Mouse (Mus musculus): ENCODE measurements around the gene Grb2. TPM values are rescaled to one million over a fixed set of nuclear protein-coding genes. Genes with fewer than 3 reads are reported as not detected.
A peak's percentile ranks its signal among the peaks of the same experiment; 100 is the strongest.

The Grb2 gene
- polyA plus RNA-seq, 1 experiment from 2014 or later: 66.7 TPM

- Histone ChIP-seq H3K27me3 (replicated peaks; ENCODE audit: control insufficient read depth, insufficient read depth, low read length) (no peaks in the 10 kb centered on the region), H3K36me3 (ENCODE audit: control insufficient read depth, insufficient read depth, low read length) (no peaks in the 10 kb centered on the region), H3K4me2 (ENCODE audit: low read depth, low read length) (no peak overlapping the region), H3K27ac (replicated peaks; ENCODE audit: low read depth, low read length) (no peak overlapping the region), H3K9me3 (ENCODE audit: control insufficient read depth, low read length) (no peaks in the 10 kb centered on the region), H3K4me3 (ENCODE audit: low read depth, low read length) (no peak overlapping the region), H3K4me1 (ENCODE audit: control insufficient read depth, insufficient read depth, low read length) (peaks cover 7% of the 10 kb centered on the region), H3K9ac (ENCODE audit: low read depth, low read length) (no peak overlapping the region)
- no peak for ATAC-seq (ENCODE audit: low read depth)
- no peak for DNase-seq (ENCODE audit: low spot score)
- WGBS: 82% methylated on average over 9 of the region's 9 CpGs
These were observed 34.5 kb upstream of the Grb2 start for GRCm38 (mm10) chr11:115742926-115743325.

- ATAC-seq (ENCODE audit: low read depth): no peak
- WGBS: 80% methylated on average over 11 of the region's 11 CpGs
These were observed 32.7 kb upstream of the Grb2 start for GRCm38 (mm10) chr11:115741070-115741469.

DNA sequence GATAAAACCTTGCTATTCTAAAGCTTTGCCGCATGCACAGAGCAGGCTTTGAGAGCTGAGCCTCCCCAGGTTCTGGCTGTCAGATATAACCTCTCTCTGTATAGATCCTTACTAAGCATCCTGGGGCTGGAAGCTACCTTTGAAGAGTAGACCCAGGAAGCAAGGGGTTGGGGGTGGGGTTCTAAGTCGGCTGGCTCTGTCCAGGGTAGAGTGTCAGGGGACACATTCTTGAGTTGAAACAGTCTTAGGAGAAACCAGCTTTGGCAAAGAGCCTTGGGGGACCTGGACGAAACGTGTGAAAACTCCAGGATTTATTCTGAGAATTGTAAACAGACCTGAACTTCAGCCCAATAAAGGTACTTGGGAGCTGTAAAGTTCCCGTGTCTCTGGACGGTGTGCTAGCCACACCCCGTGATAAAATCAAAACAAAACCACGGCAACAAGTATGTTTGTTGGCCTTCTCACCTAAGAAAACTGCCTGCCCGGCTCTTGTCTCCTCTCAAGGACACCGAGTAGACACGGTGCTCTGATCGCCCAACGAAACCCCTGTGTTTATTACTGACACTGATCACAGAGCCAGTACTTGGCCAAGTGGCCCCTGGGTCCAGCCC, 30.0 kb upstream of the Grb2 start:
- Histone ChIP-seq H3K36me3 (ENCODE audit: control insufficient read depth, insufficient read depth, low read length) (no peaks in the 10 kb centered on the region), H3K4me1 (ENCODE audit: control insufficient read depth, insufficient read depth, low read length) (peaks cover 11% of the 10 kb centered on the region), H3K9ac (ENCODE audit: low read depth, low read length) (no peak overlapping the region), H3K4me3 (ENCODE audit: low read depth, low read length) (no peak overlapping the region), H3K27ac (replicated peaks; ENCODE audit: low read depth, low read length) (no peak overlapping the region), H3K9me3 (ENCODE audit: control insufficient read depth, low read length) (no peaks in the 10 kb centered on the region), H3K27me3 (replicated peaks; ENCODE audit: control insufficient read depth, insufficient read depth, low read length) (no peaks in the 10 kb centered on the region), H3K4me2 (ENCODE audit: low read depth, low read length) (no peak overlapping the region)
- ATAC-seq (ENCODE audit: low read depth) (no peak), DNase-seq (ENCODE audit: low spot score) (no peak)
- 48% methylated on average over 13 of the region's 13 CpGs for whole genome bisulfite sequencing

More at GRCm38 (mm10) chr11:115741070-115741469, 32.7 kb upstream of the Grb2 start:
- peaks cover 7% of the 10 kb centered on the region for H3K4me1 ChIP-seq (ENCODE audit: control insufficient read depth, insufficient read depth, low read length)
- DNase-seq (ENCODE audit: low spot score): no peak
- H3K27ac ChIP-seq (replicated peaks; ENCODE audit: low read depth, low read length): no peak overlapping the region
- H3K36me3 ChIP-seq (ENCODE audit: control insufficient read depth, insufficient read depth, low read length): no peaks in the 10 kb centered on the region
- no peaks in the 10 kb centered on the region for H3K9me3 ChIP-seq (ENCODE audit: control insufficient read depth, low read length)
- no peak overlapping the region for H3K9ac ChIP-seq (ENCODE audit: low read depth, low read length)
- no peak overlapping the region for H3K4me3 ChIP-seq (ENCODE audit: low read depth, low read length)
- H3K27me3 ChIP-seq (replicated peaks; ENCODE audit: control insufficient read depth, insufficient read depth, low read length): no peaks in the 10 kb centered on the region
- H3K4me2 ChIP-seq (ENCODE audit: low read depth, low read length): no peak overlapping the region

DNA sequence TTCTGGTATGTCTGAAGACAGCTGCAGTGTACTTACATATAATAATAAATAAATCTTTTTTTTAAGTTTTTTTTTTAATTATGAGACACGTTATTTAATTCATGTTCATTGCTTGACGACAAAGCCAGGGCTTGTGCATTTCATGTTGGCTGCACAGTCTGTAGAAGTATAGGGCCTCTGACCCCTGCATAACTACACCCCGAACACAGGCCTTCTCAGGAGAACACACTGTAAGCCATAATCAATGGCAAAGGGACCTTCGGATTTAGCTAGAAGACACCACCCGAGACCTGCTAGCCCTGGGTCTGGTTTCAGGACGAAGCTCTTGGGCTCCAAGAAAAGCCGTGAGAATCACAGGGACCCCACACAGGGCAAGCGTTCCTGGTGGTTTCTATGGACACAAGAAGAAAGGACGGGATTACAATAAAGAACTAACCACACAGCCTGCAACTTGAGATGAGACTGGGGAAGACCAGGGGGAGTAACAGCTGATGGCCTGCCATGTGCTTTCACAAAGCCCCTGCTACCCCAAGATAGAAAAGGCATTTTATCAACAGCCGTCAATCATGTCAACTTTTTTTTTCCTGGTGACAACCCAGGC, 29.3 kb upstream of the Grb2 start:
- 60% methylated on average over 10 of the region's 10 CpGs for WGBS

DNA sequence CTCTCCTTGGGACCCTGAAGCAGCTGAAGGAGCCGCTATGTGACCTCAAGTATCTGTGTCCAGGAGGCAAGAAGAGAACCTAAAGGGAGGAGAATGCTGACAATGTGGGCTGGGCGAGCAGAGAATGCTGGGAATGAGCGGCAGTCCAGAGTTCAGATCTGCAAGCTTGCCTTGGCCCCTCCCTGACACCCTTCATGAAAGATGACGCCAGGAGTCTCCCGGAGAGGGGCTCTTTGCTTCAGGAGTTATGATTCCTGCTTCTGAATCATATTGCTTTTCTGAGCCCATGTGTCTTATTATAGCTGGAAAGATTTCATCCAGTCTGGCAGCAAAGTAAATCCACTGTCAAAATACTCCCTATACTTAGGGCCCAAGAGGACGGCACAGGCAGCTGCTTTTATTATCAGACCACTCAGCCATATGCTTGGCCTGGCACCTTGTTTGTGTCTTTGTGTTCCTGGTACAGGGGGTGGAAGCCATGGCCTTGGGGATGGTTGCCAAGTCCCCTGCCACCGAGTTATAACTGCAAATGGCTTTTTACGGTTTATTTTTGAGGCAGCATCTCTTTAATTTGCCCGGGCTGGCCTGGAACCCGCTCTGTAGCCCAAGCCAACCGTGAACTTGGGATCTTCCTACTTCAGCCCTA, 25.8 kb upstream of the Grb2 start:
- H3K9me3 ChIP-seq (ENCODE audit: control insufficient read depth, low read length): no peaks in the 10 kb centered on the region
- no peaks in the 10 kb centered on the region for H3K27me3 ChIP-seq (replicated peaks; ENCODE audit: control insufficient read depth, insufficient read depth, low read length)
- no peak overlapping the region for H3K9ac ChIP-seq (ENCODE audit: low read depth, low read length)
- H3K4me2 ChIP-seq (ENCODE audit: low read depth, low read length): no peak overlapping the region
- peaks cover 11% of the 10 kb centered on the region for H3K4me1 ChIP-seq (ENCODE audit: control insufficient read depth, insufficient read depth, low read length)
- no peaks in the 10 kb centered on the region for H3K36me3 ChIP-seq (ENCODE audit: control insufficient read depth, insufficient read depth, low read length)
- DNase-seq (ENCODE audit: low spot score): peak; percentile 67
- H3K27ac ChIP-seq (replicated peaks; ENCODE audit: low read depth, low read length): peak overlapping the region; percentile 12; the same call in 1 of the 2 replicates
- WGBS: 50% methylated on average over 11 of the region's 11 CpGs
- ATAC-seq (ENCODE audit: low read depth): peak; percentile 57; the same call in 1 of the 2 replicates
- H3K4me3 ChIP-seq (ENCODE audit: low read depth, low read length): no peak overlapping the region

More for the DNA sequence above, 29.3 kb upstream of the Grb2 start:
- no peaks in the 10 kb centered on the region for H3K27me3 ChIP-seq (replicated peaks; ENCODE audit: control insufficient read depth, insufficient read depth, low read length)
- H3K36me3 ChIP-seq (ENCODE audit: control insufficient read depth, insufficient read depth, low read length): no peaks in the 10 kb centered on the region
- H3K27ac ChIP-seq (replicated peaks; ENCODE audit: low read depth, low read length): no peak overlapping the region
- peaks cover 11% of the 10 kb centered on the region for H3K4me1 ChIP-seq (ENCODE audit: control insufficient read depth, insufficient read depth, low read length)
- no peak overlapping the region for H3K4me3 ChIP-seq (ENCODE audit: low read depth, low read length)
- ATAC-seq (ENCODE audit: low read depth): peak; percentile 75
- H3K9ac ChIP-seq (ENCODE audit: low read depth, low read length): no peak overlapping the region
- DNase-seq (ENCODE audit: low spot score): peak; percentile 54
- no peaks in the 10 kb centered on the region for H3K9me3 ChIP-seq (ENCODE audit: control insufficient read depth, low read length)
- H3K4me2 ChIP-seq (ENCODE audit: low read depth, low read length): no peak overlapping the region

DNA sequence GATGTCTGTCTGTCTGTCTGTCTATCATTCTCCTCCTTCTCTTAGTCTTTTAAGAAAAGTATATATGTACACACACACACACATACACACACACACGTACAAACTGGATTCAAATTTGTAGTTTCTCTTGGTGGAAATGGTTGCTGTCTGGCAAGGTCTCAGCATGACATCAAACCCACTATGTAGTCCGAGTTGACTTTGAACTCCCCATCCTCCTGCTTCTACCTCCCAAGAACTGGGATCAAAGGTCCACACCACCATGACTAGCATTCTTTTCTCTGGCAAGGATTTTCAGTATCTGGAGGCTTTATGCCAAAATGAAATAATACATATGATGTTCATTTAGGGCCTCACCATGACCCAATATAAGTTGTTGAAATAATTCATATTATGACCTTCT, 14.8 kb upstream of the Grb2 start:
- 70% methylated on average over 2 of the region's 2 CpGs for WGBS
- Histone ChIP-seq H3K27ac (replicated peaks; ENCODE audit: low read depth, low read length) (peak overlapping the region; percentile 69), H3K9me3 (ENCODE audit: control insufficient read depth, low read length) (no peaks in the 10 kb centered on the region), H3K4me1 (ENCODE audit: control insufficient read depth, insufficient read depth, low read length) (no peaks in the 10 kb centered on the region), H3K9ac (ENCODE audit: low read depth, low read length) (no peak overlapping the region), H3K4me3 (ENCODE audit: low read depth, low read length) (no peak overlapping the region), H3K4me2 (ENCODE audit: low read depth, low read length) (peak overlapping the region; percentile 34; the same call in 1 of the 2 replicates), H3K27me3 (replicated peaks; ENCODE audit: control insufficient read depth, insufficient read depth, low read length) (no peaks in the 10 kb centered on the region), H3K36me3 (ENCODE audit: control insufficient read depth, insufficient read depth, low read length) (no peaks in the 10 kb centered on the region)
- DNase-seq (ENCODE audit: low spot score) (no peak), ATAC-seq (ENCODE audit: low read depth) (no peak)

- peak; percentile 93 for DNase-seq (ENCODE audit: low spot score)
- Histone ChIP-seq H3K4me2 (ENCODE audit: low read depth, low read length) (peak overlapping the region; percentile 34), H3K9me3 (ENCODE audit: control insufficient read depth, low read length) (no peaks in the 10 kb centered on the region), H3K36me3 (ENCODE audit: control insufficient read depth, insufficient read depth, low read length) (no peaks in the 10 kb centered on the region), H3K4me1 (ENCODE audit: control insufficient read depth, insufficient read depth, low read length) (no peaks in the 10 kb centered on the region), H3K27ac (replicated peaks; ENCODE audit: low read depth, low read length) (peak overlapping the region; percentile 69), H3K9ac (ENCODE audit: low read depth, low read length) (no peak overlapping the region), H3K4me3 (ENCODE audit: low read depth, low read length) (peak overlapping the region; percentile 5; the same call in 1 of the 2 replicates), H3K27me3 (replicated peaks; ENCODE audit: control insufficient read depth, insufficient read depth, low read length) (no peaks in the 10 kb centered on the region)
- 6% methylated on average over 14 of the region's 14 CpGs for WGBS
- ATAC-seq (ENCODE audit: low read depth): peak; percentile 65
These were observed 14.2 kb upstream of the Grb2 start for GRCm38 (mm10) chr11:115722638-115723037.

DNA sequence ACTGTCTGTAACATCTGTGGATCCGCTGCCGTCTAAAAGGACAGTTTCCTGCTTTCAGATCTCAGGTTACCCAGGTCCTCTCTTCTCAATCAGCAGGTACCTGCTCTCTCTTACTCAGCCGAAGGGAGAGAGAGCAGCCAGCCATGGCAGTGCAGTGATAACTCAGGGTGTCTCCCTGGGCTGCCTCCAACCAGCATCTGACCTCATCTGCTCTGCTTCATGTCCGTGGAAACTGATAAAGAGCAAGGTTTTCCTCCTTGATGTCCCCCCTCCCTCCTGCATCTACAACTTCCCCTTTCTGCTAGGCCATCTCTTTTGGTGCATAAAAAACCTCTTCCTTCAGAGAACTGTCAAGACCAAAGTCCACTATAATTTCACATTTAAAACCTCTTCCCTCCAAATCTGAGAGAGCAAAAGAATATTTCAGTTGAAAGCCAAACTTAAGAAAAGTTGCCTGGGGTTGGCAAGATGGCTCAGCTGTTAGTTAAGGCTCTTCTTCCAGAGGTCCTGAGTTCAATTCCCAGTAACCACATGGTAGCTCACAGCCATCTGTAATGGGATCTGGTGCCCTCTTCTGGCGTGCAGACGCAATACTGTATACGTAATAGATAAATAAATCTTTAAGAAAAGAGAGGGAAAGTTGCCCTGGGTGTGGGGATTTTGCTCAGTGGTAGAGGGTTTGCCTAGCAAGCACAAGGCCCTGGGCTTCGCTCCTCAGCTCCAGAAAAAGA, 9.4 kb upstream of the Grb2 start:
- H3K27ac ChIP-seq (replicated peaks; ENCODE audit: low read depth, low read length): no peak overlapping the region
- no peaks in the 10 kb centered on the region for H3K36me3 ChIP-seq (ENCODE audit: control insufficient read depth, insufficient read depth, low read length)
- H3K4me1 ChIP-seq (ENCODE audit: control insufficient read depth, insufficient read depth, low read length): no peaks in the 10 kb centered on the region
- H3K27me3 ChIP-seq (replicated peaks; ENCODE audit: control insufficient read depth, insufficient read depth, low read length): no peaks in the 10 kb centered on the region
- no peaks in the 10 kb centered on the region for H3K9me3 ChIP-seq (ENCODE audit: control insufficient read depth, low read length)
- H3K4me2 ChIP-seq (ENCODE audit: low read depth, low read length): no peak overlapping the region
- H3K4me3 ChIP-seq (ENCODE audit: low read depth, low read length): no peak overlapping the region
- 52% methylated on average over 8 of the region's 8 CpGs for WGBS
- no peak overlapping the region for H3K9ac ChIP-seq (ENCODE audit: low read depth, low read length)
- DNase-seq (ENCODE audit: low spot score): no peak
- no peak for ATAC-seq (ENCODE audit: low read depth)

Data from embryonic facial prominence, embryonic 14.5 days (tissue).